Mouse (Mus musculus): ENCODE measurements around the gene Tcn2. TPM values are rescaled to one million over a fixed set of nuclear protein-coding genes. Genes with fewer than 3 reads are reported as not detected.

Gene Tcn2
- total RNA-seq, 2 experiments from 2014 or later = 18.2 to 20.0 TPM

DNA sequence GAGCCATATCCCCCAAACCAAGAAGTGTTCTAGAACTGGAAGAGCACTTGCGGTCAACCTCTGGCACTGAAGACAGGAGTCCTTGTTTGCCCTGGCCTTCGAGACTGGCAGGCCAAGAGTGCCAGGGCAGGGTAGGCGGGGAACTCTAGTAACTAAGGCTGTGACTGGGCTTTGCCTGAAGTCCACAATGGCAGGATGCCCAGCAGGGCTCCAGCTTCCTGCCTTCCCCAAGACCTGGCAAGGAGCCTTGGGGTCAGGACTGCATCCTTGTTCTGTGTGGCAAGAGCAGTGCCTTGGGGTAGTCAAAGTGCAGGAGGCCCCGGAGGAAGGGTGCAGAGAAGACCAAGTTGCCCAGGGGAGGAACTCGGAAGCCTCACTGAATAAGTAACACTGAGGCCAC is 28.9 kb downstream of the Tcn2 start:
- peak; percentile 43 to 59 for DNase-seq (ENCODE audit: low spot score in 2 of 2)
- intact Hi-C loops (cut with DNase I) = no loop called here

DNA sequence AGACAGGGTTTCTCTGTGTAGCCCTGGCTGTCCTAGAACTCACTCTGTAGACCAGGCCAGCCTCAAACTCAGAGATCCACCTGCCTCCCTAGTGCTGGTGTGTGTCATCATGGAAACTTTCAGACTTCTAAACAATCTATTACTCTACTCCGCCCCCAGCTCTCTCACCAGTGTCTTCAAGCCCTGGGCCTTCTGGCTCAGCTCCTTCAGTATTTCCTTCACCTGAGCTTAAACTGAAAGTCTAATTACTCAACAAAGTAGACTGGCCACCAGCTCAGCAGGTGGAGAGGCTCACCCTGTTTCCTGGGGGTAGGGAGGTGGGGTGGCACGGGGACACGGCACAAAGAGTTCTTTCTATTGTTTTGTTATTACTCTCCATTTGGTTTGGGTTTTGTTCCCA is 29.4 kb downstream of the Tcn2 start:
- no peak for DNase-seq (ENCODE audit: low spot score in 2 of 2)
- intact Hi-C loops (cut with DNase I) = no loop called here

- intact Hi-C loops (cut with DNase I) = no loop called here
- no peak for DNase-seq (ENCODE audit: low spot score in 2 of 2)
These were observed 31.7 kb downstream of the Tcn2 start for GRCm38 (mm10) chr11:3900296-3900695.

GRCm38 (mm10) chr11:3895933-3896332 is 36.0 kb downstream of the Tcn2 start:
- DNase-seq (ENCODE audit: low spot score in 2 of 2) = no peak
- intact Hi-C loops (cut with DNase I) = loop anchor here (2.0 kb wide), 1 partner anchor 17 kb away; no protein-coding TSS in a partner anchor

- no peak for DNase-seq (ENCODE audit: low spot score in 2 of 2)
- intact Hi-C loops (cut with DNase I) = loop anchor here (2.0 kb wide), 1 partner anchor 17 kb away; no protein-coding TSS in a partner anchor
These were observed 36.5 kb downstream of the Tcn2 start for GRCm38 (mm10) chr11:3895458-3895857.

- intact Hi-C loops (cut with DNase I) = loop anchor here (2.0 kb wide), 1 partner anchor 18 kb away; no protein-coding TSS in a partner anchor
- DNase-seq (ENCODE audit: low spot score in 2 of 2) = peak; percentile 95
These were observed 37.3 kb downstream of the Tcn2 start, which contains the start of the genes 4921536K21Rik and Dusp18 for GRCm38 (mm10) chr11:3894406-3895281. Gene 4921536K21Rik (minus strand): TSS chr11:3895098. Gene Dusp18 (plus strand): TSS chr11:3895240.

DNA sequence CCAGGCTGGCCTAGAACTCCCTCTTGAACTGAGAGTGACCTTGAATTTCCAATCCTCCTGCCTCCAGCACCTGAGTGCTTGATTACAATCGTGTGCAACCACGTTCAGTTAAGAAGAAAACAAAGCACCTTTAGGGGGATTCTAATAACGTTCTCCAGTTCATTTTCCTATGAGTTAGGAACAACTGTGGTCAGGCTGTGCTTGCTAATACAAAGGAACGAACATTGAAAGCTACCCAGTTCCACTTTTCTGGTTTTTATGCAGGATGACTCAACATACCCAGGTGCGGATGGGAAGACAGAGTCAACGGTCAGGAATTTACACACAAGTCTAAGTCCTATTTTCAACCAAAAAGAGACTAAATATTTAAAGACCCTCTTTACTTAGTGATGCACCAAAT is 38.0 kb downstream of the Tcn2 start:
- intact Hi-C loops (cut with DNase I) = loop anchor here (2.0 kb wide), 1 partner anchor 19 kb away; no protein-coding TSS in a partner anchor
- DNase-seq (ENCODE audit: low spot score in 2 of 2) = no peak

DNA sequence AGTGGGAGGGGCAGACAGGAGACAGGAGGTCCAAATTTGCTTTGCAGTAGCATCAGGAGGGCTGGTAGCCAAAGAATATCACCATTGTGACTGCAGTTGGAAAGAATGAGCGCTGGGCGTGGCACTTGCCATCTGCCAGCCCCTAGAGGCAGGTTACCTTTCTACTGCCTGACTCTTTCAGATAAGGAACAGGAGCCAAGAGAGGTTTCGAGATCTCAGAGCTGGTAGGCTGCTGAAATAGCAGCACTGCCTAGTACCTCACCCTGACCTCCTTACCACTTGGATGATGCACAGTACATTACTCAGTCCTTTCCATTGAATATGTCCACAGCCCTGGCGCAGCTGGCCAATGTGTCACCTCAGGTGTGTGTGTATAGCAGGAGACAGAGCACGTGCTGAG is 44.6 kb downstream of the Tcn2 start:
- intact Hi-C loops (cut with DNase I) = no loop called here
- DNase-seq (ENCODE audit: low spot score in 2 of 2) = no peak

GRCm38 (mm10) chr11:3883711-3884110 is 48.2 kb downstream of the Tcn2 start:
- no peak for DNase-seq (ENCODE audit: low spot score in 2 of 2)
- intact Hi-C loops (cut with DNase I) = loop anchor here (5.0 kb wide), 1 partner anchor 76 kb away; no protein-coding TSS in a partner anchor

DNA sequence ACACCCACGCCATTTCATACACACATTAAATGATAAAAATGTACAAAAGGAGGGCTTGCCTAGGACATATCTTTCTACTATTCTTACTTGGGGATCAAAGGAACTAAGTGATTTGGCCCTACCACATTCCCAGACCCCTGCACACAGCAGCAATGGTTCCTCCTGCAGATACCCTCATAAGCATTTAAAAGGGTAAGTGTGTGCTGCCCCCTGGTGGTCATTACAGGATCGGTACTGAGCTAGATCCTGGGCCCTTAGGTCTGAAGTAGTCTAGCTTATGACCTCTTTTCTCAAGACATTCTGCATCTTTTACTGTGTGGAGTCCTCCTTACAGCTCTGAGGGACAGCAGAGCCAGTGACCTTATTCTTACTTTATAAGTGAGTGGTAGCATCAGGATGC is 52.1 kb downstream of the Tcn2 start:
- DNase-seq (ENCODE audit: low spot score in 2 of 2) = peak in 1 of 2 experiments; percentile 76
- intact Hi-C loops (cut with DNase I) = loop anchor here (5.0 kb wide), 1 partner anchor 73 kb away; no protein-coding TSS in a partner anchor

DNA sequence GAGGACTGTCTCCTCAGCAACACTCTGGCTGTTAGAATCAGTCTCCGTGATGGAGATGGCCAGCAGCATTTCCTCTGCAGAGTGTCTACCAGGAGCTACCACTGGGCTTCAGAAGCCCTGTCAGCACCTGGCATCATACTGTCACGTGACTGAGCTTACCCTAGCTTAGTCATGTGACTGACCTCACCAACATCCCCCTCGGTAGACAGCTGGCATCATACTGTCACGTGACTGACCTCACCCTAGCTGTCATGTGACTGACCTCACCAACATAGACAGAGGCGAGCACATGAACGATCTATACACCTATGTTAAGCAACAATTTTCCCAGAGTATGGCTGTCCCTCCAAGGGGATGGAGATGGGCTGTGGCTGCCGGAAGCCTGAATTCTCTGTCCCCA is 53.3 kb downstream of the Tcn2 start:
- intact Hi-C loops (cut with DNase I) = no loop called here
- no peak for DNase-seq (ENCODE audit: low spot score in 2 of 2)

- intact Hi-C loops (cut with DNase I) = no loop called here
- DNase-seq (ENCODE audit: low spot score in 2 of 2) = no peak
These were observed 55.5 kb downstream of the Tcn2 start for GRCm38 (mm10) chr11:3876419-3876818.

Other genes with a start within 250 kb of the Tcn2 start
- gene Osbp2, start 68.3 kb downstream of the Tcn2 start, total RNA-seq (2021) = 100 to 1,000 TPM; 128 to 164 TPM
- under 1 TPM; 0.32 to 0.70 TPM for gene 4921536K21Rik, start 37.1 kb downstream of the Tcn2 start, total RNA-seq (2021)
- 10 to 100 TPM; 23.7 to 26.4 TPM for gene Dusp18, start 36.9 kb downstream of the Tcn2 start, total RNA-seq (2021)
- gene Slc35e4, start 17.5 kb downstream of the Tcn2 start, total RNA-seq (2021) = 10 to 100 TPM; 18.5 to 23.0 TPM
- 10 to 100 TPM; 38.3 to 42.0 TPM for gene Pes1, start 31.8 kb upstream of the Tcn2 start, total RNA-seq (2021)
- under 1 TPM in 1 of 2 experiments, not detected in 1; 0.54 TPM for gene 4930556J24Rik, start 44.6 kb upstream of the Tcn2 start, total RNA-seq (2021)
- 10 to 100 TPM; 13.2 to 17.4 TPM for gene Gal3st1, start 51.5 kb upstream of the Tcn2 start, total RNA-seq (2021)
- not detected for gene Sec14l4, start 99.3 kb upstream of the Tcn2 start, total RNA-seq (2021)
- gene Sec14l3, start 132.7 kb upstream of the Tcn2 start, total RNA-seq (2021) = 1 to 10 TPM in 1 of 2 experiments, under 1 TPM in 1; 0.52 to 1.5 TPM
- 10 to 100 TPM; 90.9 to 94.5 TPM for gene Mtfp1, start 163.3 kb upstream of the Tcn2 start, total RNA-seq (2021)
- gene Sec14l2, start 191.3 kb upstream of the Tcn2 start, total RNA-seq (2021) = 10 to 100 TPM; 35.0 to 35.4 TPM
- gene Rnf215, start 203.0 kb upstream of the Tcn2 start, total RNA-seq (2021) = 10 to 100 TPM; 28.8 to 35.9 TPM
- 10 to 100 TPM; 16.0 to 18.1 TPM for gene Ccdc157, start 228.1 kb upstream of the Tcn2 start, total RNA-seq (2021)
- 10 to 100 TPM; 61.3 to 65.3 TPM for gene Sf3a1, start 228.2 kb upstream of the Tcn2 start, total RNA-seq (2021)